Mouse (Mus musculus): ENCODE data around the gene Usp46.
"Not testable (repeated sequence)": the region's sequence is repeated elsewhere in the genome, so short reads cannot be mapped to it uniquely, and the experiment has no call there.

Usp46 gene

DNA sequence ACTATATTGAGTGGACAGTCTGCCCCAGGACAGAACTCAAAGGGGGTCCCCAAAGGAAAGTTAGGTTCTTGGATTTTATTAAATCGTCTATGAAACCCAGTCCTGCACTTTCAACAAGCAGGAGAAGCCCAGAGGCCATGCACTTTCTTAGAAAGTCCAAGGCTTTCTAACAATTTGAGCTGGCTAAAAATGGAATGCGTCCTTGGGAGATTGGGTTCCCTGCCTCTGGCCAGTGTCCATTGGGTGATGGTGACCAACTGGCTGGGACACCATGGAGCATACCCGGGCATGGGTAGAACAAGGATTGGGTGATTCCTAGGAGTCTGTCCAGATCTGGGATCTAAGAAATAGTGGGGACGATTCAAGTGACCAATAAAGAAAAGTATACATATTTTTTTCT lies 47.7 kb downstream of the Usp46 start:
- DNase-seq (ENCODE audit: low spot score): no peak

DNA sequence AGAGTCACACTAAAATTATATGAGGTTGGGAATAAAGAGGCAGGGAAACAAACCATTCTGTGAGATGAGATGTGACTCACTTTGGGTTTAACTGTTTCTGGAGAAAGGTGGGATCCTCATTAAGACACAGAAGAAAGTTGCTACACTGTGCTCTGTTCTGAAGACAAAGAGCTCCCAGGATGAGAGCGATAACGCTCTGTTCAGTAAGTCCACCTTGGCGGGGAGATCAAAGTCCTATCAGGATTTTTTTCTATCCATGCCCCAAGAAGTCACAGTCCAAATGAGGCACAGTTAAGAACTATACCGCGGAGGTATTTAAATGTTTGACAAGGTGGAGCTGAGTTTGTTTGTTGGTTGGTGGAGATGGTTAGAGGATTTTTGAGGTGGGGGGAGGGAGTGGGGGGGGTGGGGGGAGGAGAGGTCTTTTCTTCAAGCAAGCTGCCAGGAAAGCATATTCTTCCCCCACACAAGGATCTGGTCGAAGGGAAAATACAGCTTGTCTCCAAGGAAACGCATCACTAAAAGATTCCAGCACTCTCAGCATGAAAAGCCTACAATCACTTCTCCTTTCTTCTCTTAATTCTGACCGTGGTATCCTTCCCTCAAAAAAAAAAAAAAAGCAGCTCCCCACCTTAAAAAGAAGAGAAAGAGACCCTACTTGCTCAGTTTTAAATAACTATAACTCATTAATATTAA lies 49.2 kb downstream of the Usp46 start:
- no peak for DNase-seq (ENCODE audit: low spot score)

DNA sequence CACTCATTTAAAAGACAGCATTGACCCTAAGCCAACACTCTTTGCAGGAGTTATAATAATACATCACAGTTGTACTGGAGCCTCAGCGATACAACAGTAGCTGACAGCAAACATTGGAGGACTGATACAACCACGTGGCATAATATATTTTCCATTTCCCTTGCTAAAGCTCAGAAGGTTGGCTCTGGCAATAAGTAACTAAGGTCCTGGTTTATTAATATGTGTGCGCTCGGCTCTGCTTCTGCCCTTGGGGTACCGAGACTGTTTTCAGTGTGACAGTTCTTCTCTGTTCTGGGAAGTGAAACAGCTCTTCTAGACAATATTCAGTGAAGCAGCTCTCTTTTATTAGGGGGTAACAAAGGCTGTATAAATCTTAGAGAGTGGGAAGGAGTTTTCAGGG lies 50.7 kb downstream of the Usp46 start:
- no peak for DNase-seq (ENCODE audit: low spot score)

DNA sequence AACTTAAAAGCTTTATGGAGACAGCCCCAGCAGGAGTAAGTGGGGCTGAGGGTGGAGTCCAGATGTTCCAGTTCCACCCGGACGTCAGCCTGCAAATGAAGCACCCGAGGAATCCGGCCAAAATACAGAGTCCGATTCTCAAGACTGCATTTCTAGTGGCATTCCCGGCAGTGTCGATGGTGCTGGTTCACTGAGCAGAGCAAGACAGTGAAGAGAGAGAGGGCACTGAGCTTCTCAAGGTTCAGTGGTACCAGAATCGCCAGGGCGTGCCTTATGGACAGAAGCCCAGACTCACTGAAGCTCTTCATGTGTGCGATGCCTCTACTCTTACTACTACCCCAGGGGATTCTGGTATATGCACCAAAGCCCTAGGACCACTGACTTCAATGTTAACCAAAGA lies 56.6 kb downstream of the Usp46 start:
- DNase-seq (ENCODE audit: low spot score): no peak

DNA sequence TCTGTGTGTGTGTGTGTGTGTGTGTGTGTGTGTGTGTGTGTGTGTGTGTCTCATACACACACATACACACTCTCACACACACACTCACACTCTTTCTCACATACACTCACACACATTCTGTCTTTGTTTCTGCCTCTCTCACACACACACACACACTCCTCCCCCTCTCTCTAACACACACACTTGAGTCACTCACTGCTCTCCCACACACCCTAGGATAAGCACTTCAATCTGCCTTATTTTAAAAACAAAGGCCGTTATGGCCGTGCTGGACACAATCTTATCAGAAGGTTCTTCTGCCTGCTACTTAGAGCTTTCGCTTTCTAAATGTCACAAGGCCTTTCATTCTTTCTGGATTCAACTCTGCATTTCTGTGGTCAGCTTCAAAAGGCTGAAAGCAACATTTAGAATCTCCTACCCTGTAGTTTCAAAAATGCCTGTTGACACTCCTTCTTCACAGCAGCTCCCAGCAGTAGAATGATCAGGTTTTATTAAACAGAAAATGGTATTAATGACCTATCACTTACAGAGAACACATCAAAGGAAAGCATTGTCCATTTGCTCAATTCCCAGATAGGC lies 60.6 kb downstream of the Usp46 start:
- DNase-seq (ENCODE audit: low spot score): no peak

DNA sequence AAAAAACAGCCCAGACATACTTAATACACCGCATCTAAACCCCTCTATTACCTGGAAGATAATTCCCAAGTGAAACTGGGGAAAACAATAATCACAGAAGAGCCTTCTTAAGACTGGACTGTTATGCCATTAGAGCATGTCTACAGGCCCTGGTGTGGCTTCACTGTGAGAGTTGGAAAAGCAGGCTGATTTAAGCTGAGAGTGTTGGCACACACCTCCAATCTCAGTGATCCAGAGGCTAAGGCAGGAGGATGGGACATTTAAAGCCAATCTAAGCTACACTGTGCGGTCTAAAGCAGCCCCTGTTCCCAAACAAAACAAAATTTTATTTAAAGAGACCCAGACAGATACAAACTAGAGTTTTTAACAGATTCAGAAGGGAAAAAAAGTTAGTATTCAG lies 62.3 kb downstream of the Usp46 start:
- no peak for DNase-seq (ENCODE audit: low spot score)

DNA sequence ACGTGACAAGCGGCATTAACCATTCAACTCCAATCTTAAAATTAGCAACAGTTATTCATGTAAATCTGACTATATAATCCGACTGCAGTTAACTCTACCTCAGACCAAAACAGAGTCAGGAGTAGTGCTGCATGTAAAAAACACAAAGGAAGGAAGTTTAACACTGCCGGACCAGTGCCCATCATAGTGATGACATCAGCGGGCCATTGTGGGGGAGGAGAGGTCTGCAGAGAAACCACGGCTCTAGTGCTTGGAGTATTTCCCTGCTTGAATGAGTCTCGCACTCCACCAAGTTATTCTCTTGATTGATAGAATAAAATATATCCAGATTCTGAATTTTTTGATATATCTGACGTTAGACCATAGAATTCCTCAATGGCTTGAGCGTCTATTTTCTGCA lies 66.5 kb downstream of the Usp46 start:
- DNase-seq (ENCODE audit: low spot score): no peak

DNA sequence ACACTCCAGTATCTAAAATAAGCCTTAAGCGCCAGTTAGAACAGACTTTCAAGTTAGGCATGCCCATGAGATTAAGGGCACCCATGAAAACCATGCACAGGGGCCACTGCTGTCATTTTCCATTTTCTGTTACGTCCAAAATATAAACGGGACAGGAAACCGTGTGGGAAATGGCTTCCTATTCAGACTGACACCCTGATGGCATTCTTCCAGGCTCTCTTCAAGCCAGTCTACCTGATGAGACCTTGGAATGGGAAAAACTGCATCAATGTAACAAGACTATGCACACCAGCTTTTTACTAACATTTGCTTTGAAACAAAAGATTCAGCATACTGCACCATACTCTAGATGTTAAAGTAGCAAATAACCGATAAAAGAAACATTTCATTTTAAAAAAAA lies 69.3 kb downstream of the Usp46 start:
- DNase-seq (ENCODE audit: low spot score): no peak

DNA sequence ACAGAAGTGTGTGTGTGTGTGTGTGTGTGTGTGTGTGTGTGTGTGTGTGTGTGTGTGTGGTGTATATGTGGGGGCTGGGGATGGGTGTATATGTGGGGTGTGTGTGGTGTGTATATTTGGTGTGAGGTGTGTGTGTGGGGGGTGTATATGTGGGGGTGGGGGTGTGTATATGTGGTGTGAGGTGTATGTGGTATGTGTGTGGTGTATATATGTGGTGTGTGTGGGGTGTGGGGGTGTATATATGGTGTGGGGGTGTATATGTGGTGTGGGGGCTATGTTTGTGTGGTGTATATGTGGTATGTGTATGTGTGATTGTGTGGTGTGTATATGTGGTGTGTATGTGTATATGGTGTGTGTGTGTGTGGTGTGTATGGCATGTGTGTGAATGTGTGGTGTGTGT lies 73.4 kb downstream of the Usp46 start:
- DNase-seq (ENCODE audit: low spot score): no peak

DNA sequence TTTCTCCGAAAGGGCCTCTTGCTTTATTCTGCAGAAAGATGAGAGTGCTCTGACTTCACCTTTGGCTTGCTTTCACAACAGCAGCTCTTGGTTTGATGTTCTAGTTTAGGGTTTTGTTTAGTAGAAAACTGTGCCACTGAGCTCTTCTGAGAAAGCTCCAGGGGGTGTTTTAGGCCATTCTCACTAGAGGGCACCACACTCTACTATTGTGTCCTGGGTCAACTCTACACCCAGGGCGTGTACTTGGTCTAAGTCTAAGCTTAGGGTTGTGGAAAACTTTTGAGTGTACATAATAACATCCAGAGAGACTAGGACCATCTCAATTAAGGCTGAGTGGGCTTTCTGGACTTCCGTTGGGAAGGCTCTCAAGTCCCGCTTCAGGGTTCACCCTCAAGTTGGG lies 74.7 kb downstream of the Usp46 start:
- no peak for DNase-seq (ENCODE audit: low spot score)

DNA sequence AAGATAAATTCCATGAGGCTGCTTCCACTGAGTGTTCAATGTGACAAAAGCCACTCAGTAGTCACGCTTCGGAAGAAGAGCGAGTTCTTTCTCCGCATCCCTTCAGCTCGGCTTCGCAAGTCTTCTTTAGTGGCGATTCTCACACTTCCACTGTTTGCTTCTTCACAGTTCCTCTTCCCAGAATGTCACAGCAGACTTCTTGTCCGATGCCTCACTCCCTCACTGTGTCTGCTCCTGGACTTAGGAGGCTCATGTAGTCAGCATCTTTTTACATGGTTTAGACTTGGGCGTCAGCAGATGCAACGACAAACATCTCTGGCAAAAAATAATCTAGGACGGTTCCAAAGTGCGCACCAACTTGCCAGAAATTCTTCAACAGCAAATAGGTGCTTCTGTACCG lies 75.9 kb downstream of the Usp46 start:
- DNase-seq (ENCODE audit: low spot score): no peak

DNA sequence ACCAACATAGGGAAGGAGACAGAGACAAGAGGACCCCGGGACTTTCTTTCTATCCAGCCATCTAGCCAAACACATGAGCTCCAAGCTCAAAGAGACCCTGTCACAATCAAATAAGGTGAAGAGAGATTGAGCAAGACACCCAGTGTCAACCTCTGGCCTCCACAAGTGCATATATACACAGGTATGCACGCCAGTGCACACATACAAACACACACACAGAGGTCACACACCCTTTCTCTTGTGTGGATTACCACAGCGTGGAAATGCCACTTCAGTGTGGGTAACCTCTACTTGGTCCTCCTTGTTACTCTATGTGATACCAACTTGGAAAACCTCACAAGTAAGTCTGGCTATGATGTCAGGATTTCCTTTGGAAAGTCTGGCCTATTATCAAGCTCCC lies 78.7 kb downstream of the Usp46 start:
- DNase-seq (ENCODE audit: low spot score): no peak

DNA sequence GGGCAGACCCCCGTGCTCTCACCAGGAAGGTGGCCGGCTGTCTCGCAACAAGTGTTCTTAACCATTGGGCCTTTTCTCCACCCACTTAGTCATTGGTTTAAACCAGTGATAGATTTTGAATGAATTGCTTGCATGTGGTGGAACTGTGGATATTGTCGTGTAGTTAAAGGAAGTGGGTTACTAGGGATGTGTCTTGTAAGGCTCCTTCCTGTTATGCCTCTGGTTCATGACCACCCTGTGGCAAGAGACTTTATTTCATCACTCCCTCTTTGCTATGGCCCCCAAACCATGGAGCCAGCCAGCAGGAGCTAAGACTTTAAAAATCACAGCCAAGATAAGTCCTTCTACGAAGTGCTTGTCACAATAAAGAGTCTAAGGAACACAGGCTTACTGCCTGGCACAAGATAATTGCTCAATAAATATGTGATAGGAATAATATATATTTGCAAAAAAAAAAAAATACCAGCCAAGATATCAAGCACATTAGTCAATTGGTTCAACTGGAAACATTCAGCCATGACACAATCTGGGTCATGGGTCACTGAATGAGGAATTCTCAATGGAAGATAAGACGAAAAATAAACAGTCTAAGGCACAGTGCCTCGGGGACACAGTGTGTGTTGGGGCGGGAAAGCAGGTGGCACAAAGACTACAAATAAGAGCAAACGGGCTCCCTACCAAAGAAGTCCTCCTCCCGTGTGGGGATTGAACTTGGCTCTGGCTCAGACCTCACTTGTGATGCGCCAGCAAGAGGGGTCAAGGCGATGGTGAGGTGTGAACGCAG lies 80.3 kb downstream of the Usp46 start:
- no peak for DNase-seq (ENCODE audit: low spot score)

DNA sequence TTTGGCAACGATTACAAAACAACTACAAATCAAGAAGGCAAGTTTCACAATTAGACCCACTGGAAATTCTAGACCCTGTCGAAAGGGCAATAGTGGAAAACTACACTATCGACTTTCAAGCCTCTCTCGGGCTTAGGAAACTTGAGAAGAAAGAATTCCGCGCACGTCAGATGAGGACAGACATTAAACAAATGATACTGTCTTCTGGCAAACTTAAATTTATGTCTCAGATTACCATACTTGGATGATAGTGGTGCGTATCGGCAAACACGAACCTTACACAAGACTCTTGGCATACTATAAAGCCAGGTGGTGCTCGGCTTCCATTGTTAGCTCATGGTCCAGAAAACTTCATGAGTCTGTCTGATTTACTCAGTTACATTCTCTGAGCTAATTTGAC lies 90.8 kb downstream of the Usp46 start:
- no peak for DNase-seq (ENCODE audit: low spot score)

DNA sequence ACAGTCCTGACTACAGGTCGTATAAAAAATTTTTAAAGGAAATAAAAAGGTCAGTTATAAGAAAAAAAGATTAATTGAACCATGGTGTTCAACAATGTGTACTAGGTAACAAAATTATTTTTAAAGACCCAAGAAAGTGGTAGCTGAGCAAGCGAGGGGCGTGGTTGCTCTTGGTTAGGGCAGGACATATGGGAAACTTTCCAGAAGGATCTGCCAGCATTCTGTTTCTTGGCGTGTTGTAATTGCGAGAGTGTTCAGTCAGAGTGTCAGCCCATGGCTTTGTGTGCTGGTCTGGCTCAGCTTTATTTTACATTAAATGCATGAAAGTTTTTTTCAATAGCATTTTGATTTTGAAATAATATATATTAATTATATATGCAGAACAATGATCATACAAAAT lies 96.5 kb downstream of the Usp46 start:
- no peak for DNase-seq (ENCODE audit: low spot score)

DNA sequence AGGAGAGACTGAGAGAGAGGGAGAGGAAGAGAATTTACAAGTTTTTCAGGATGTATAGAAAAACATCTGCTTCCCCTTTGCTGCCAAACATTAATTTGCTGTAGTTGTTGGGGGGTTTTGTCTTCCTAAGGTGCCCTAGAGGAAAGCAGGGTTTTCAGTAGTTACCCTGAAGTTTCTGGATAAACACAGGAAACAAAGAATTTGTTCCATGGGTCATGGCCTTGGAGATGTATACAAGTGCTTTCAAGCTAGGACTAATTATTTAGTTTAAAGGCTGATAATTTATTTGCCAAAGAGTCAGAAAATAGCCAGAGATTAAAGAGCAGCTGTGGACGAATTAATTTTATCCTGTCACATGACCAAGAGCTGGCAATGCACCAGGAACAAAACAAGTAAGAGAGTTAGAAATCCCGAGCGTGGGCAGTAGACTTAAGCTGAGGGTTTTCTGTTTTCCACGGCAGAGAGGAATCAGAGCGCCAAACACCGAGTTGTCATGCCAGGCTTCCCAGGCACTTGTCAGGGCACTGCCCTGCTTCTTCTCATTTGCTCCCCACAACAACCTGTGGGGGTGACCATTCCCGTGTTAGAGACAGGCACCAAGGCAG lies 98.1 kb downstream of the Usp46 start:
- DNase-seq (ENCODE audit: low spot score): no peak

DNA sequence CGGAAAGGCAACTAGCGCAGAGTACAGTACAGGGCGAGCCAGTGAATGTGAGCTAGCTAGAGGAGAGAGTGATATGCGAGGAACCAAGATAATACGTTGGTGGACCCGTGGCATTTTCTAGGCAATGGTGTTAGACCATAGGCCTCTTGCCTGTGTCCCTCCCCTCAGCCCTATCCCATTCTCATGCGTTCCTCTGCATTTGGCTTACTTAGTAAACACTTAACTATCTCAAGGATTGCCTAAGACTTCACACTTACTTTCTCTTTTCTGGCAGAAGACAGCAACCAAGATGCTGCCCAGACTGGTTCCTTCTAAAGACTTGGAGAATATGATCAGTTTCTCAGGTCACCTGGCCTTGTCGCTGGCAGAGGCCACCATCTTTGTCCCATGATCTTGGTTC lies 98.9 kb downstream of the Usp46 start:
- DNase-seq (ENCODE audit: low spot score): no peak

DNA sequence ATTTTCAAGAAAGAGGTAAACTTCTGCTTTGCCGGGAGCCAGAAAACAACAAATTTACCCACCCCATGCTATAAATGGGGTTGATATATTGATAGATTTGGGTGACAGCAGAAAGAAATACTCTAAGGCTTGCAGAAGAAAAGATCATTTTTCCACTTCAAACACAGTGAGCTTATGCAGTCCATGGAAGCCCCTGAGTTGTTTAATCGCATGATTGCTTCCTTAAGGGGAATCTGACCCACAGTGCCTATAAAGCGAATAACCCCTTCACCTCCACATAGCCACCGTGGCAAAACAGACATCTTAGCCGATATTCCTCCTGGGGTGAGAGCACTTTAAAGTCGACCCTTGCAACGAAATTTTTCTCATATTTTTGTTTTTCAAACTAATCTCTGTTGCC lies 108.5 kb downstream of the Usp46 start:
- no peak for DNase-seq (ENCODE audit: low spot score)

DNA sequence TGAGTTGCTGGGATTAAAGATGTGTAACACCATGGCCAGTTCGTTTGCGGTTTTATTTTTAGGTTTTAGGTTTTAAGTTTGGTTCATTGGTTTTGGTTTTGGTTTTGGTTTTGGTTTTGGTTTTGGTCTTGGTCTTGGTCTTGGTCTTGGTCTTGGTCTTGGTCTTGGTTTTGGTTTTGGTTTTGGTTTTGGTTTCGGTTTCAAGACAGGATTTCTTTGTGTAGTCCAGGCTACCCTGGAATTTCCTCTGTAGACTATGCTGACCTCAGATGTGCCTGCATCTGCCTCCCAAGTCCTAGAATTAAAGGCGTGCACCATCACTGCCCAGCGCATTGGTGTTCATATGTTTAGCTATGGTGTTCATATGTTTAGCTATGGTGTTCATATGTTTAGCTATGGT lies 109.6 kb downstream of the Usp46 start:
- not testable (repeated sequence) for DNase-seq (ENCODE audit: low spot score)

DNA sequence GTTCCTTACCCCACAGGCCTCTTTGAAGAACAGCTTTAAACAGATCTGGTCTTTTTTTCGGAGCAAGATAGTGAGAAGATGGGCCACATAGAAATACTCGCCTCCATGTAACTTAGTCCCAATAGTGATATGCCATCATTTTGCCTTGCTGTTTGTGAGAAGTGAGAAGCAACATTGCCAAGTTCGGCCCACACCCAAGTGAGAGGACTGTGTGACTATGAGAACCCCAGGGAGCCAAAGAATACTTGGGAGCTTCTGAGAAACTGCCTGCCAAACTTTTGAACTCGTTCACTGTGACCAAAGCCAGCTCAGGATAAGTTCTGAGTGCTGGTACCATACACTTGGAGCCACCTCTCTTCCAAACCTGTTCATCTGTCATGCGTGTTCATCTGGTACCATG lies 110.1 kb downstream of the Usp46 start:
- DNase-seq (ENCODE audit: low spot score): no peak

DNA sequence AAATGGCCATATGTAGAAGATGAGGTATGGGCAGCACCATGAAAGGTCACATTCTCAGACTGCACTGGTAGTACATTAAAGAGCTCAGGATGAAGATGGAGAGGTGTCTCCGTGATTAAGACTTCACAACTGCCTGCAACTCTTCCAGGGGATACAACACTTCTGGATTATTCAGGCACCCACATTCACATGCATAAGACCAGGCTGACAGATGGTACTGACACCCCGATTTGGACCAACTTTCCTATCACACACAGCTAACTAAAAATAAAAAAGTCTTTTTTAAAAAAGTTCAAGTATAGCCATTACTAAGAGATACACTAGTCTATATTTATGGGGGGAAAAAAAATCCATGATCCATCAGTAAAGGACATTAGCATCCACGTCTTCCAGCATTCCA lies 112.5 kb downstream of the Usp46 start:
- DNase-seq (ENCODE audit: low spot score): no peak

DNA sequence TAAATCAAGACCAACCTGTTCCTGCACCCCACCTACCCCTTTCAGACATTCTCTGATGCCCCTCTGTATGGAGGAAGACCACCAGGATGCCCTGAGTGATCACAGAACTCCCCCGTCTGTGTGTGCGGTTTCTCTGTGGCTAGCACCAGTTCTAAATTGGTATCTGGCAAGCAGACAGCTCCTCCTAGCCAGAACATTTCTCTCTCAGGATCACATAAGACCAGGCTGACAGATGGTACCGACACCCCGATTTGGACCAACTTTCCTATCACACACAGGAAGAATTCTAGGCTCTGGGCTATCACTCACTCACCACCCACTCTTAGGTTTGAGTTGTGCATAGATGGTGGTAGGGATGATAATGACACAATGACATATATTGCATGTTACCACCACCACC lies 113.2 kb downstream of the Usp46 start:
- no peak for DNase-seq (ENCODE audit: low spot score)

DNA sequence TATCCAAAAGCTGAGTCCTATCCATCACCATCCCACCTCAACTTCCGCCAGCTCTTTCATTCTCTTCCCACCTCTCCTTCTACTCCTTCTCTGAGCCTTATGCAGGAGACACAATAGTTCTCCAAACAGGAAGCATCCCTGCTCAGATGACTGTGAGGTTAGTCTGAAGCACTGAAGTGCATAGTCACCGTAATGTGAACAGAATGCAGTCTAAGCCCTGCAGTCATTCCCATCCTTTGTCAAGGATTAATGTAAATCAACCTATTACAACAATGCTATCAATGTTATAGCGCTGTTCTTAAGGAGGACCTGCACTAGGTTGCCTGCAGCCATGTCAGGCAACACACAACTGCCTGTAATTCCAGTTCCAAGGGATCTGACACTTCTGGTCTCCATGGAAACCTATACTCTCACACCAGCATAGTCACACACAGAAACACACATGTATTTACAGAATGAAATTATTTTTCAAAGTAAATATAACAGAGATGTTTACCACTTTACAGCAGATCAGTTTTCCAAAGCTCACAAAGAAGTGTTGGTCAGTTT lies 115.1 kb downstream of the Usp46 start:
- DNase-seq (ENCODE audit: low spot score): no peak
